Mouse (Mus musculus) thymus, postnatal 10 days (tissue): ENCODE measurements around the gene Olfr876.
"Not testable (repeated sequence)": the region's sequence is repeated elsewhere in the genome, so short reads cannot be mapped to it uniquely, and the experiment has no call there.

Source experiments
- DNase-seq, 2 experiments: peaks; one replicate each; pipeline ENCODE4 v3.0.0; 2021; ENCODE audit warnings: low spot score in 2 of 2

Olfr876 gene

DNA sequence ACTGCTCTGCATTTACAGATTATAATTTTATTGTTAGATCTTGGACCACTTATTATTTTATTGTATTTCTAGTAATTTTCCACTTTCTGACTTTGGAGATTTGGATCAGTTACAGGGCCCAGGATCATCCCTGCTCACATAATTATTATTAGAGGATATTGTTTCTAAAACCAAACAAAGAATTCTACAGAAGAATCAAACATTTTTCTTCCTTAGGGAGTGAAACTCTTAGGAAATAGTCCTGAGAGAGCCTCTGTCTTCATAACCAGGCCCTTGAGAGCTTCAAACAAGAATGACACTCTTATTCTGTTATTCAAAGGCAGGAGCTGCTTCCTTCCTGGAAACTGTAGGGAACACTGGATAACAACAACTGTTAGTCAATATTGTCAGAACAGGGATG, at the start of gene Olfr876:
Gene Olfr876 (plus strand): TSS at position 301 of the 400 bp plus-strand sequence.
- no peak for DNase-seq

DNA sequence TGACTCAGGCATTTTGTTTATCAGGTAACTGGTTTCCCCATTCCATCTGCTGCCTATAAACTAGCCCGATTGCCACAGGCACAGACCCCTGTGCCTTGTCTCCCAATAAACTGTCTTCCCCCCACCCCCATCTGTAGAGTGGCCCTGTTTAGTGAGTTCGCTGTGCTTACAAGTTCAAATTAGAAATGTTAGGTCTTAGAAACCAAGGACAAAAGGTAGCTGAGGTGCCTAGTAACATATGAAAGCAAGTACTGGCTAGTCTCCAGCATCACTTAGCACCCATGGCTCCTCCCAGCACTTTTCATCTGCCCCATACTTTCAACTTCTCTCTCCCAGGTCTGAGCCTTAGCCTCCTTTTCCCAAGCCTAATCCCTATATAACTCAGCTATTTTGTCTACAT, 41.1 kb upstream of the Olfr876 start:
- DNase-seq = no peak

DNA sequence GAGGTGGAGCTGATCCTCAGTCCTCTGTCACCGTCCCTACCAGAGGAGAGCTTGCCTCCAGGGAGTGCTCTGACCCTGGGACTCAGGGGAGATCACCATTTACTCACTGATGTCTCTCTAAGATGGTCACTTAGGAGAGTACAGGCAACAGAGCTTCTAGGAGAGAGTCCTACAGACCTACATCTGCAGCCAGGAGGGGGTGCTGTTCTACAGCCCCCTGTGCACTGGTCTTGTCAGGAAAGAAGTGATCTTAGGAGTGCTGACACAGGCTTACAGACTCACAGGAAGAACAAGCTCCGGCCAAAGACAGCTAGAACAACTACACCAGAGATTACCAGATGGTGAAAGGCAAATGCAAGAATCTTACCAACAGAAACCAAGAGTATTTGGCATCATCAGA, 40.3 kb upstream of the Olfr876 start:
- no peak for DNase-seq

DNA sequence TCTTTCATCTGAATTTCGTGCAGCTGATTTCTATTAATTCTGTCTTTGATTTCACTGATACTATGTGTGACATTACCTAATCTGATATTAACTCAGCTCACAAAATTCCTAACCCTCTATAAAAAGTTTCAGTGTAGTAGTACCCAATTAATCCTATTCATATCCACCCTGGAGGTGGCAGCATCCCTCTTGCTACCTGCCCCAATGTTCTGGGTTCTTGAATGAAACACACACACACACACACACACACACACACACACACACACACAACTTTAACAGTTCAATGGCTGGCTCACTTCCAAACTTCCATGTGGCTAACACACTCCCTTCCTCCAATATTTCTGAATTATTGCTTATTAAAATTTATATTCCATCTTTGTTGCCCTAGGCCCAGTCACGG, 32.2 kb upstream of the Olfr876 start:
- no peak for DNase-seq

DNA sequence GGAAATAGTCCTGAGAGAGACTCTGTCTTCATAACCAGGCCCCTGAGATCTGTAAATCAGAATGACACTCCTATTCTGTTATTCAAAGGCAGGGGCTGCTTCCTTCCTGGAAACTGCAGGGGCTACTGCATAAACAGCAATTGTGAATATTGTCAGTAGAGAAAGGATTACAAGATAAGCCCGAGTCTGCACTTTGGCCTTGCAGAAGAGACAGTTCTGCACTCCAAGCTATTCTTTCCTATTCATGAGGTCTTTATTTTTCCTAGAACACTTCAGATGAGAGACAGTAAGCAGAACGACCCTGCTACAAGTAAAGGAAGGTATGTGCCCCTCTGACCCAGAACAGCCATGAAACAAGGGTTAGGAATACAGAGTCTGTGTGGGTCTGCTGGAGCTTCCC, 31.1 kb upstream of the Olfr876 start, which contains the start of gene Olfr875:
Gene Olfr875 (plus strand): TSS at position 99 of the 400 bp plus-strand sequence.
- DNase-seq = no peak

DNA sequence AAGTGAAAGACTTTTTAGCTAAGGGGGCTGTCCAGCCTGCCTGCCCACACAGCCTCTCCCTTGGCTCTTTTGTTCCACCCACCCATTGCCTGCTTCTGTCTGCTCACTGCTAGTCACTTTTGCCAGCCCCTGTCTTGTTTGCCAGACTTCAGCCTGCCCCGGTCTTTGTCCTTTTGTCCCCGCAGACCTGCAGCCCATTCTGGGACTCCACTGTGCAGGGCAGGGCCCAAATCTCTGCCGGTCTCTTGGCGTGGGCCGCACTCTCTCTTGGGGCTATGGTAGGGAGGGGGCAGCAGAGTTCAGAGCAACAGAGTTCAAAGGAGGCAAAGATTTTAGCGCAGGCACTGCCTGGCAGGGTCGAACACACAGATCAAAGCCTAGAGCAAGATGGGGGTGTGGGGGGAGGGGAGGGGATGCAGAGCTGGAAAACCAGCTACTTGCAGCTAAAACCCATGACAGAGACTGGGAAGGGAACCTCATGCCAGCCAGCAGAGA, 20.0 kb upstream of the Olfr876 start:
- no peak for DNase-seq

DNA sequence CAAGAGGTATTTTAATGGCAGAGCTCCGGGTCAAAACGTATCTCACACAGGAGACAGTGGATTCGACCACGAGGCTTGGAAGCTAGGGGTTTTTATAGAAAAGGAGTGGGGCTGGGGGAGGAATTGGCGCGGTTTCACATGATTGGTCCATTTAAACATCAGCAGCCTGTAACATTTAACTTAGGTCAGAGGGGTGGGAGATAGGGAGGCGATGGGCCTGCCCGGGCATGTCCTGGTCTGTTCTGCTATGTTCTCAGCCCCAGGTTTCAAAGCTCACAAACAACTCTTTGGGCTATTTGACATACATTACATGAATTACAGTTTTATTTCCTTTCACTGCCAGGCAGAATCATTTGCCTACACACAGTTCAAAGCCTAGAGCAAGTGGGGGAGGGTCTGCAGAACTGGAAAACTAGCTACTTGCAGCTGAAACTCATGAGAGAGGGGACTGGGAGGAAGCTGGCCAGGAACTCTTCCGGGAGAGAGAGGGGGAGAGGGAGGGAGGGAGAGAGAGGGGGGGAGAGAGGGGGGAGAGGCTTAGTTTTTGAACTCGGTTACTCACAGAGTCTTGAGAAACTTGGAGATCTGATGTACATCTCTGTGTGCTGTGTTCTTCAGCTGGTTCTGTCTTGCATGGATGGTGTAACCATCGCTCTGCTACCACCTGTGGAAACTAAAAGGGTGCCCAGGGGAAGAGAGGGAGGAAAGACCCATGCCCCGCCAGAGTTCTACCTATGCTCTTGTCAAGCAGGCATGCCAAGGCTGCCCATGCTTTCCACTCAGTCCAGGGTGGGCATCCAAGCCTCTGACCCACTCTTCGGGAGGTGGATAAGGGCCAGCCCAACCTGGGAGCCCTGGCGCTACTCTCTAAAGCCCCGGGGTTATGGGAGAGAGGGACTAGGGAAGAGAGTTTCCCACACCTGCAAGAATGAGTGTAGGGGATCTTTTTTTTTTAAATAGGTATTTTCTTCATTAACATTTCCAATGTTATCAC, 19.1 kb upstream of the Olfr876 start:
- DNase-seq = not testable (repeated sequence)

DNA sequence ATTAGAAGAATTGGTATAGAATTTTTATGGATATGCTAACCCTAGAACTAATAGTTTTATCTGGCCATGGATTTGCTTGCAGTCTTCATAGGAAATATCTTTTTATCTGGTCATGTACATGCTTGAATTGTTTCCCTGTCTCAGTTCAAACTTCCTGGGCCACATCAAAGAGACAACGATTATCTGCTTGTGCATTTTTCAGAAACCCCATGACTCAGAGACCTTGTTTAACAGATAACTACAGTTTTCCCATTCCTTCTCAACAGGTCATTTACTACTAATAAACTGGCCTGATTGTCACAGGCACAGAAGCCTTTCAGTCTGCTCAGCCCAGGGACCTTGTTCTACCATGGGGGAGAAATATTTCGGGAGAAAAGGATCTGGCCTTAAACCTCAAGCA, 16.4 kb upstream of the Olfr876 start:
- no peak for DNase-seq

DNA sequence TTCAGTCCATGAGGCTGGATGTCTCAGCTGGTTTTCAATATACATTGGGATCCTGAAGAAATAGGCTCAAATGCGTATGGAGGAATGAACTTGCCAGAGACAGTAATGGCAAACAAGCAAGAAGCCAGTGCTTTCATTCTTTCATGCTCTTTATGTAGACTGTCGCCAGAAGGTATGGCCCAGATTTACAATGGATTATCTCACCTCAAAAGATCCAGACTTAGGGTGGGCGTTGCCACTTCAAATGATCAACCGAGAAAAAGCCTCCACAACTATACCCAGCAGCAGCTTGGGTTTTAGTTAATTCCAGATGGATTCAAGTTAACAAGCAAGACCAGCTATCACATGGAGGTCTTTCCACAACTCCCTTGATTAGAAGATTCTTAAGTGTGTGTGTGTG, 776 bp upstream of the Olfr876 start:
- DNase-seq = no peak

DNA sequence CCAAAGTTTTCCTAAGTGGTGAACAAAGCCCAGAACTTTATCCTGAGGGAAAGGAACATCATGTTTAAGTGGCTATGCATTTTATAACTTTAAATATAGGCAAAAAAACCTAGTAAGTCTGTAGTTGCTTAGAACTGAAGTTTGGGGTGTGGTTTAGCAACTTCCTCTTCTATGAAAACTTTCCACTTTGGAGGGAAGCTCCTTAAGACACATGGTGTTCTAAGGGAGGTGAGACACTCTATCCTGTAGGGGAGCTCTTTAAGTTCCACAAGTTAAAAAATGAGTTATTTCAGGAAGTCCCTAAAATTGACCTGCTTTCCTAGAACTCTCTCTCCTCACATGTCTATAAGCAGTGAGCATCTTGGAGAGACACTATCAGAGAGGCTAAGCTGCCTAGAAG, 4.4 kb downstream of the Olfr876 start:
- DNase-seq = no peak

DNA sequence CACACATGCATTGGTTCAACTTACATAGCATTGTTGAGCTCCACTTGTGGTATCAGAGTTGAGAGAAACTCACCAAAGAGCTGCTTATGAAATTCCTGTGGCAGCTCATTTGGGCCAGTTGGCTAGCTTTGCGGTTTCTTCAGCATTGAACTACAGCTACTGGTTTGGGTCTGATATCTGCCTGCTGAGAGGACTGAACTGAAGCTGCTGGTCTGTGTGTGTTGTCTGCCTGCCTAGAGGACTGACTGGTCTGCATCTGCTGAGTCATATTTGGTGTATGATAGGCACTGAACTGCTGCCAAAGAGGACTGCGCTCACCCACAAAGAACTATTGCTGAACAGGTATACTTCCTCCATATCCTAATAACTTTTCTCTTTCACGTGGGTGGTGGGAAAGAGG, 5.6 kb downstream of the Olfr876 start:
- DNase-seq = no peak

DNA sequence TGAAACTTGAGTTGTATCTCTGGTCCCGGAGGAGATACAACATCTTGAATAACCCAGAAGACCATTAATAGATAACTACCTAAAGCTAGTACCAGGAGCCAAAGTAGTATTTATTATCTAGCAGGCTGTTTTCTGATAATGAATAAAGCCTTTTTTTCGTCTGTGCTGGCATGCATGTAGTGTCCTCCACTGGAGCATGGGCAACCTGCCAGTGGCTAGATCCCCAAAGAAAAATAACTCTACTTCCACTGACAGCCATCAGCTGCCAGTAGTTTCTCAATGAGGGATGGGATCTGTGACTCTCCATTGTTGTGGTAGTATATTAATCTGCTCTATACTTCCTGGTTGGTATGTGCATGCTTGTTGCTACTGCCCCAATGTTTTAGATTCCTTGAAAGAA, 6.1 kb downstream of the Olfr876 start:
- no peak for DNase-seq

DNA sequence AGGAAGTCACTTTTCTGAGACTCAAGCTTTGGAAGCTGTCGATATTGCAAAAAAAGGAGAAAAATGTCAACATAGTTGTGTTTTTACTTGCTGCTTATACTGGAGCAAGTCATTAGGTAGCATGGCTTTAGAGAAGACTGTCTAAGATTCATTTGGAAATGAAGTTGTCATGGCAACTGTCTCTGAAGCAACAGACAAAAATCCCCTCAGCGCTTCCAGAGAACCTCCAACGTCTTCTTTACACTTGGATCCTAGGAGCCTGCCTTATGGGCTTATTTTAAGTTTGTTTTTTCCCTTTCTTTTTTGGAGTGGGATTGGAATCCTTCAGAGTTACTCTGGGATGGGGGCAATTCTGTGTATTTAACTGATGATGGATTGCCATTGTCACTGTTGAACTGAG, 11.9 kb downstream of the Olfr876 start:
- DNase-seq = no peak

DNA sequence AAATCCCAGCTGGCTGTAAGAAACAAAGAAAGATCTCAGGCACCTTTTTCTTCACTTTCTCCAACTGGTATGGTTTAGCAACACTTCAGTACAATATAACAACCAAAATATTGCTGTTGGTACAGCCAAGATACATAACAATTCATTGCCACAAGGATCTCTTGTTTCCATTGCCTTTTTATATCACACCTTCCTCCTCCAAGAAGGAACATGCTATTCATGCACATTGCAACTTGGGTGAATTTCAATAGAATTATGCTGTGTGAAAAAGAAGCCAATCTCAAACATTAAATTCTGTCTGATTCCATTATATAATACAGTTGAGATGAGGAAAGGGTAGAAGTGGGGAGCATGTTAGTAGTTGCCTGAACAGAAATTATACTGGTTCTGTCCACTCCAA, 27.1 kb downstream of the Olfr876 start:
- no peak for DNase-seq

DNA sequence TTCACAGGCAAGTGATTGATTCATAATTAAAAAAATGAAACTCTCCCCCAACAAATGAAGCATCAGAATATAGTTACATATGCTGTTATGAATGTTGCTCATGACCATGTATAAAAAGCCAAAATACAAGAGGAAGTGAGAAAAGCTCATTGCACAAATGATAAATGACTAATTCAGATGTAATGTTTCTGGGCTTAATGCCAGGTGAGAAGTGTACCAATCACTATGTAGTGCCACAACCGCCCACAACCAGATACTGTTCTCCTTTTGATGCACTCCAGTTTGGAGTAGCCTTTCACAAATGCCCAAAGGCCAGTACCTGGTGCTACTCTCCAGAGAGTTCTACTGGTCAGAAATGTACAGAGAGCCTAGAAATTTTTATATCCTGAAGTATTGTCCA, 30.5 kb downstream of the Olfr876 start:
- no peak for DNase-seq

DNA sequence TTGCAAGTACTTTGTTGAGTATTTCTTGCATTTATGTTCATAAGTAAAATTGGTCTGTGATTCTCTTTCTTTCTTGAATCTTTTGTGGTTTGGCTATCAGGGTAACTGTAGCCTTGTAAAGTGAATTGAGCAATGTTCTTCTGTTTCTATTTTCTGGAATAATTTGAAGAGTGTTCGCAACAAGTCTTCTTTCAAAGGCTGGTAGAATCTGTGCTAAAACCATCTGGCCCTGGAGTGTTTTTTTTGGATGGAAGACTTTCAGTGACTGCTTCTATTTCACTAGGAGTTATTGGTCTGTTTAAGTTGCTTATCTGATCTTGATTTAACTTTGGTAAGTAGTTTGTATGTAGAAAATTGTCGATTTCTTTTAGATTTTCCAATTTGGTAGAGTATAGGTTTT, 46.4 kb downstream of the Olfr876 start:
- DNase-seq = no peak

DNA sequence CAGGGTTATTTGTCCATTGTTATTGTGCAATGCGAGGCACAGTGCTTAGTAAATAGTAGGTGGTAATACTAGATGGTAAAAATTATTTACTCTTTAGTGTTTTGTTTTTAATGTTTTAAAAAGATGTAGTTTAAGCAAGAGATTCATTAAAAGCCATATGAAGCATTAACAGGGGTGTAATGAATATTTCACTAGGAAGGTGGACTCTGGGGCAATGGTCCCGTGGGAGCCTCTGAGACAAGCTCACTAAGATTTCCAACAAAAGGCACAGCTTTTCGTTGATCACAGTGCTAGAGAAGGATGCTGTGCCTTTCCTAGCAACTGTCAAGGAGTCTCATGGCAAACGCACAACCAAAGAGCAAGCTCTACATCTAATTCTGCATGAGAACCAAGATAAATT, 51.1 kb downstream of the Olfr876 start, which contains the start of gene Olfr877:
Gene Olfr877 (plus strand): TSS at position 301 of the 400 bp plus-strand sequence.
- DNase-seq = no peak
